Mouse (Mus musculus) liver, embryonic 14.5 days (tissue): ENCODE data around the gene Lonp2.

Experiments used
- CTCF ChIP-seq: IDR thresholded peaks from 2 replicates; pipeline ENCODE4 v1.5.1; 2016; ENCODE audit warnings: antibody characterized with exemption, low read depth, control low read depth
- EP300 ChIP-seq: IDR thresholded peaks from 2 replicates; pipeline ENCODE4 v1.6.1; 2016; ENCODE audit warnings: antibody characterized with exemption, low read depth

DNA sequence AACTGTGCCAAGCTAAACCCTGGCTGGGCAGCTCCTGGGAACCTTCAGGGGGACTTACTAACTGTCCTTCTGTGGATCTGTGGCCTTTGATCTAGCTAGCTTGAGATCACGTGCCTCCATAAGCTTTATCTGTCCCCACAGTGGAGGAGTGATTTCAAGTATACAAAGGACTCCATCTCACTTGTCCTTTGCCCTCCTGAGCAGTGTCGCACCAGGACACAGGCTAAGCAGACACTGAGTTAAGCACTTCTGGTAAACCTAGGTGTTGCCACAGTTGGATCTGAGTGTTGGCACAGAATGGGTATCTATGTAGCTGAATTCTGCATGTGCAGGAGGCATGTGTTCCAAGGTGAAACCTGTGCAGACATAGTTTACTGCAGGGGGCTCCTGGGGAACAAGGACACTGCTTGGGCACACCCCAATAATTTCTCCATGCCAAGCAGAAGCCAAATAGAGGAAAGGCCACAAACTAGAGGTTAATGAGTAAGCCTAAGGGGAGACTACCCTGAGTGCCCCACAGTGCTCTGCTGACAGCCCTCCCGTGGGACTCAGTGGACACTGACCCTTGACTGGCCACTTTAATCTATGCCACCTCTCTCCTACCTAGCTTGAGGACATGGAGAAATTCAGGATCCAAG, 29.6 kb upstream of the Lonp2 start:
- no peak for TF ChIP-seq CTCF
- no peak for TF ChIP-seq EP300
